Mouse (Mus musculus): ENCODE measurements at regions not wholly inside any gene's neighbourhood (a gene's known extent, or its start where the extent isn't known, plus 50 kb on each side); places are given as distances from the start of the nearest gene placed in this dataset.

DNA sequence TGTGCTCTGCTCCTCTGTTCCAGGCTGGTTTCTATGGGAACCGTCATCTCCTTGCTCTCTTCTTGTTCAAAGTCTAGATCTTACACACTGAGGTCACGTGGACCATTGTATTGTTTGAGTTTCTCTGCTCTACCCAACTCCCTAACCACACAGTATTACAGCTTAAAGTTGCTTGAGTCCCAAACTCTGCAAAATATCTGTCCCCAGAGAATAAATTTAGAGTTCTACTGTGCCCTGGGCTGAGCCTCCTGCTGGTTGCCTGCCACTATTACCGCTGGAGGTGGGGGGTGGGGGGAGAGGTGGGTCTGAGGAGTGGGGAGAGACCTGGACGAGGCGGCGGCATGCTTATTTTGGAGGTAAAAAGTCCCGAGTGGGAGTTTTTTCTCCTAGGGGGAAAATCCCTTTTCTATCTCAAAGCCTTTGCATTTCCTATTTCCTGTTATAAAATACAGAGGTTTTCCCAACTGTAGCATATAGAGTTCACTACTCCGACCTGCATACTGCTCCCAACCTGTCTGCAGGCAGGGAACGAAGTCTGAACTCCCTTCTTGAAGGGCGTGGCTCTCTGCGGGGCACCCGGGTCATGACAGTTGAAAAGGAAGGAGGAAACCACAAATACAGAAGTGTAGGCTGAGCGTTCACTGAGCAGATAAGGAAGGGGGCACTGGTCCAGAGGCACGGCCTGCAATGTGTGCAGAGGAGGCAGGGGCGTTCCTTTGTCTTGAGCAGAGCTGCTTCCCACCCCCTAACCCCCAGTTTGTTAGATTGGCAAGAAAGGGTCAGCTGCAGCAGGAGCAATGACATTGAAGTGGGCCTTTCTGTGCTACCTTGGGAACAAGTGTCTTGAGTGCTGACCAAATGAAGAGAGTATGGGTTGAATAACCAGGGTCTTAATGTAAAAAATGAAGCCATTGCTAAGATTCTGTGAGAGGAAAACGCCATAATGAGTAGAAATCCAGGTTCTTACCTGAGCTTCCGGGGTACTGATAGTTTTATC, 188.7 kb downstream of the Akap7 start:
- no peak for DNase-seq (ENCODE audit: low spot score)

DNA sequence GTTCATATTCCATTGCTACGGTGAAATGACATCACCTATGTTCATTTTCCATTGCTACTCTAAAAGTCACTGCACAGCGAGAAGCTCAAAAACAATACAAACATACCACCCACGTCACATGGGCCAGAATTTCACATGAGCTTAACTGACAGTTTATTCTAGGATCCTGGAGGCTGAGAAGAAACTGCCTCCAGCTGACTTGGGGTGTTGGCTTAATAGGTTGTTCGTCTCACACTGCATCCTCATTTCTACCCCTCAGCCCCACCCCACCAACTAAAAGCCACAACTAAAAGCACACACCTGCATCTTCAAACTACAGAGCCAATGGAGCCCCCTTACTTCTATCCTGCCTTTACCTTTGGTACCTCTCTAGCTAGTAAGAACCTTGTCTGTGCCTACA, 187.0 kb upstream of the Arg1 start:
- DNase-seq (ENCODE audit: low spot score), result no peak

DNA sequence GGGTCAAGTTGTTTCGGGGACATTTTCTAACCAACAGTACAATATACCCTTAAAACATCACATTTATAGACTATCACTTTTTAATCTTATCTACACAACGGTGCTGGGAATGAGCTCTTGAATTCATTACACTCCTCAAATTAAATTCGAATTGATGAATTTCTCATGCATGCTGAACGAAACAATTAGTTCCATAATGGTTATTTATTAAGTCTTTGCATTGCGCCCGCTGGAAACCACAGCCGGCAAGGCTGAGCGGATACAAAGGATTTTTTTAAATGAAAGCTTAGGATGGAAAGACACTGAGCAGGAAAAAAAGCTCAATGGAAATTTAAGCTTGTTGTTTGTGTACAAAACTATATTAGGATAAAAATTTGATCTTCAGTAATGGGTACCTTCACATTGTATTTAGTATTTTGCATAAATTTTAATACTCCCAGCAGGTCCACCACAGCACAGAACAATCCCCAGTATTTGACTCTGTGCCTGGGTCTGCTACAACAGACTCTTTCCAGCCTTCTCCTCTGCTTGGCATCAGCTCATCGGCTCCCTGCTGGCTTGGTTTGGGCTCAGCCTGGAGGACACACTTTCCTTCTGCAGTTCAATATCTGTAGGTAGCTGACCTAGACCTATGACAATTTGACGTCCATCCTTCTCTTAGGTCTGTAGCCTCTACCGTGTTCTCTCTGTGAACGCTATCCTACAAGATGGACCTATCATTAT, 185.3 kb upstream of the Arg1 start:
- no peak for DNase-seq (ENCODE audit: low spot score)

DNA sequence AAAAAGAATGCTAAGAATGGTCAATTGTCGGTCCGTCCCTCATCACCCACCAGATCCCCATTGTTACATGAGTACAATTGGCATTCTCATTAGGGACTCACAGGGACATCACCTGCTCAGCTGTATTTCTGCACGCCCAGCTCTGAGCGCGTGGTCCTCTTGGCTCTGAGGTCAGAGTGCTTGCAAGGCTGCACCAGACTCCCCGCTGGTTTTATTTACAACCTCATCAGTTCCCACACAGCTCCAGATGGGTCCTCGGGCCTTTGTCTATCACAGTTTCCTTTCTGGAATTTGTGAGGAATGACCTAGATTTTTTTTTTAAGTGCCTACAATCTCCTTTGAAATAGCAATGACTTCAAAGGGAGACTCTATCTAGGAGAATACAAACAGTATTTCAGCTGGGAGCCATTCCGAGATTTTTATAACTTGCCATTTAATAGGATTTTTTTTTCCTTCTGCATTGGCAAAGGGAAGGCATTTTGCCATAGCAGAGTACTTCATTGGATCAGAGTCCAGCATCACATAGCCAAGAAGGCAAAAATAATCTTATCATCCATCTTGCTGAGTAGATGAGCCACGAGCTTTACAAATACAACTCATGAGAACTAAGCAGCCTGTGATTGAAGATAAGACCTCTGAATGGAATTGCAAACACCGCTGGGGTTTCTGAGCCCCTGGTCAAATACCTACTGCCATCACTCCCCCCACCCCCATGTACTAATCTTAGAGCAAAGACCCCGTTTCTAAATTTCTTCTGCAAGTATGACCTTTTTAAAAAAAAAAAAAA, 184.5 kb upstream of the Arg1 start:
- DNase-seq (ENCODE audit: low spot score), result peak; percentile 14

DNA sequence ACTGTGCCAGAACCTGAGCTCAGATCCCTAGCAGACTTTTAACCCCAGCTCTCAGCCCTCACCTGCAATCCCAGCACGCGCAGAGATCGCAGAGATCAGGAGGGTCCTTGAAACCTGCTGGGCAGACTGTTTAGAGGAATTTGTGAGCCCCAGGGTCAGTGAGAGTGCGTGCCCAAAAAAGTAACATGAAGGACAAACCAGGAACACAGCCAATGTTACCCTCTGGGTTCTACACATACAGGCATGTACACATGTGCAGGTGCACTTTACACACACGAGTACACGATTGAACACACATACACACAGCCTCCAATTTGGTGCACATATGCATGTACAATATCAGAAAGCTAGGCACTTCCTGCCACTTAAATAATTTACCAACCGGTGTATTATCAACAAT, 183.9 kb upstream of the Arg1 start:
- no peak for DNase-seq (ENCODE audit: low spot score)

DNA sequence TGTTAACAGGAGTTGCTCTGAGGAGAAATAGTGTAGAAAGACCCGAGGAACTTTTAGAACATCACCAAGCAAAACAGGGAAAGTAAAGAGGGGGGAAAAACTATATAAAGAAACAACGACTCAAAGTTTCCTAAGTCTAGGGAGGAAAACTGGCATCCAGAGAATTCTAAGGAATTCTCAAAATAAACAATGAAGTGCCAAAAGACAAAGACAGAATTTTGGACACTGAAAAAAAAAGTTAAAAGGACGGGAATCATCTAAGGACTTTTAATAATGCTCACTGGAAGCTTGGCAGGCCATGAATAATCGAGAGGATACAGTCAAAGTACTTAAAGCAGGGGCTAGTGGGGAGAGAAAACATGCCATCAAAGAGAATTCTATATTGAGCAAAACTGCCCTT, 170.8 kb upstream of the Arg1 start:
- no peak for DNase-seq (ENCODE audit: low spot score)

DNA sequence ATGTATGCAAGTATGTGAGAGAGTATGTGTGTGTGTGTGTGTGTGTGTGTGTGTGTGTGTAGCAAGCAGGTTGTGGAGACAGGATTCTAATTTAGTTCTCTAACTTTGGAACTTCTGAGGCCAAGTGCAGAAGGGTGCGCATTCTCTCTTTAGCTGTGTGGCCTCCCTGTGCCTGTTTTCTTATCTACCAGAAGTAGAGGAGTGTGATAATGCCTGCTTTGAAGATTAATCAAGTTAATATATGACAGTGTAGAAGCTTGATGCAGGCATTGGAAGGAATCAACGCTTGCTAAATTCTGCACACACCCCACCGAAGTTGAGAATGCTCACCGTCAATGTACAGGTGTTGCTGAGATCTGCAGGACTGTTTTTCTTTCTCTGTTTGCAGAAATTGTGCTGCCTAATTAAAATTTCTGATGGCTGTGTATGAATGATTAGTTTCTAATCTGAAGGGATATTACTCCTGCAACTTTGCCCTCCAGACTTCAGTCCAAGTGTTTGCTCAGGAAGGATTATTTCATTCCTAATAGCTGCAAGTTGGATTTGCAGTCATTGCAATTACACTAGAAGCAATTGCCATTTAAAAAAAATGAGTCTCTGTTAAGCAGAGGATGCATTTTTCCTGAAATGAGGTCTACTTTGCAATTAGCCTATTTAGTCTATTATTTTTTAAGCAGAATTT, 162.6 kb upstream of the Arg1 start:
- DNase-seq (ENCODE audit: low spot score), result no peak

DNA sequence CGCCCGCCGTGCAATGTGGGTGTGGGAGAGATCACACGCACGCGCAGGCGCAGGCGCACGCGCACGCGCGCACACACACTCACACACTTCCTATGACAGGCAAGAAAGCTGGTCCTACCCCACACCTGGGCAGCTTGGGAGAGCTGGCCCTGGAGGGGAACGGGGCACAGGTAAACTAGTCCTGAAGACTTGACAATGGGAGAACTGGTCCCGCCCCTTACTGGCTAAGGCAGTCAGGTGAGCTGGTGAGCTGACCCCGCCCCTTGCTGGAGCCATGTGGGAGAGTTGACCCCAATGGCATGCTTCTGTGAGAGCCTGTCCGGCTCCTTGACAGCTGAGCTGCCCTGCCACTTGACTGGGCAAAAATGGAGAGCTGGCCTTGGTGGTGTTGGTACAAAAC, 159.5 kb upstream of the Arg1 start:
- DNase-seq (ENCODE audit: low spot score), result no peak

DNA sequence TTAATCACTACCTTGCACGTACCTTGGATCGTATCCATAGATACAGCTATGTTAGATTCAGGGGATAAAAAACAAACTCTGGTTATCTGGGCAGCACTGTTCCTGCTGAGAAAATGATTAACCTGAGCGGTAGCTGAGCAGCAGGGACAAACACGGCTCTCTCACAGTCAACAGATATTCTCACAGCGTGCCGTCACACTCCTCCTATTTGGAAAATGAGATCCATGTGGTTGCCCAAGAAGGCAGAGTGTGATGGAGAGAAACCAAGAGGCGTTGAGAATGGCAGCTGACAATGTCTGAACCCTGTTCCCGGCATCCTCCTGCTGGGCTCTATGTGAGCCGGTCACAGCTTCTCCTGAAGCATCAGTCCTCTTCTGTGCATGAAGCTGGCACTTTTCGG, 155.6 kb upstream of the Arg1 start:
- DNase-seq (ENCODE audit: low spot score), result no peak

DNA sequence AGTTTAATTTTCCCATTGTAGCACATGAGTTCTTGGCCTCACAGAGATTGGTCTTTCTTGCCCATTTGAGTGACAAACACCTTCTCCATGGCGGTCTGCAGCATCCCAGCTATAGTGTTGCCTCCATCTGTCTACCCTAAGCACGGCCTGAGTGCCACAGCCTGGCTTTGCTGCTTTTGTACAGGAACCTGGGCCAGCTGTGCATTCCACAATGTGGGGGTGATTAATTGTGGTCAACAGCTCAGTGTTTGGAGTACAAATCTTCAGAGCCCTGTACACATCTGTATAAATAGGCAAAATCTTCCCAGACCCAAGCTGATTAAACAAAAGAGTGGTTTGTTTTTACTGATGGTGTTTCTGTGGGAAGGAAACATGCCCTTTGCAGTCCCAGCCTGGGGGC, 145.3 kb upstream of the Arg1 start:
- DNase-seq (ENCODE audit: low spot score), result no peak

DNA sequence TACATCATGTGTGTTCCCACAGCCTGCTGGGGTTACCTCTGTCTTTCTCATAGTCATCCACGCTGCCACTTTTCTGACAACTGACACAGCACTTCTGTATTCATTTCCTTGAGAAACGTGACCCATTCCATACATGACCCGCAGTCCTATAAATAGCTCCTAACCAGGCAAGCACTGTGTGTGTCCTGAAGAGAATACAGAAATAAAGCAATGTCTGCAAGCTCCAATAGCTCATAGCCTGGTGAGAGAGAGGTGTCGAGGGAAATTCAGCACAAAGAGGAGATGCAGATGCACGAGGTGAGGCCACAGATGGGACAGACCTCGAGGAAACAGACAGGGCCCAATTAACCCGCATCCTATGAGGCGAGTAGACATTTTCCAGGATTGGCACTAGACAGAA, 141.0 kb upstream of the Arg1 start:
- no peak for DNase-seq (ENCODE audit: low spot score)

DNA sequence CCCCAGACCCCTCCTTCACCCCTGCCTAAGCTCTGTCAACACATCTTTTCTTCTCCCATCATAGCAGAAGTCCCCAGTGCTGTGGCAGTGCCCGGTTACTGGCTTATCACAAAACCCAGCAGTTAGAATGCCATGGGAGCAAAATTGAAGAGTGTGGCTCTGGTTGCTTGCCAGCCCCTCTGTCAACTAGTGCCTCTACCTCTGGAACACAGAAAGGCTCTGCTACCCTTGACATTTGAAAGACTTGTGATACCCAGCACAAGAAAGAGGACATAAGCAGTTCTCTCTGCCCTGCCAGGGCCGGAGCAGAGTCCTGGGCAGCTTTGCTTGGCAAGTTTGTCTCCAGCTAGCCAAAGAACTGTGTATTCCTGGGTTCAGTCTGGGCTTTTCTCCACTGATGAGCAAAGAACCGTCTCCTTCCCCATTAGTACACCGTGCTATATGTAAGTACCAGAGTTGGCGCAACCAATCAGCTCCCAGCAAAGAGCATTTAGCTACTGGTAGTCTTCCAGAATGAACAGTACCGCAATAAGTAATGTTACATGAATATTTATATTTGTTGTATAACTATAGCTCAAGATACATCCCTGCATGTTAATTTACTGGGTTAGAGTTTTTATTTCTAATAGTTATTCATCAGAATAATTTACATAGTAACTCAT, 137.5 kb upstream of the Arg1 start:
- DNase-seq (ENCODE audit: low spot score), result no peak

DNA sequence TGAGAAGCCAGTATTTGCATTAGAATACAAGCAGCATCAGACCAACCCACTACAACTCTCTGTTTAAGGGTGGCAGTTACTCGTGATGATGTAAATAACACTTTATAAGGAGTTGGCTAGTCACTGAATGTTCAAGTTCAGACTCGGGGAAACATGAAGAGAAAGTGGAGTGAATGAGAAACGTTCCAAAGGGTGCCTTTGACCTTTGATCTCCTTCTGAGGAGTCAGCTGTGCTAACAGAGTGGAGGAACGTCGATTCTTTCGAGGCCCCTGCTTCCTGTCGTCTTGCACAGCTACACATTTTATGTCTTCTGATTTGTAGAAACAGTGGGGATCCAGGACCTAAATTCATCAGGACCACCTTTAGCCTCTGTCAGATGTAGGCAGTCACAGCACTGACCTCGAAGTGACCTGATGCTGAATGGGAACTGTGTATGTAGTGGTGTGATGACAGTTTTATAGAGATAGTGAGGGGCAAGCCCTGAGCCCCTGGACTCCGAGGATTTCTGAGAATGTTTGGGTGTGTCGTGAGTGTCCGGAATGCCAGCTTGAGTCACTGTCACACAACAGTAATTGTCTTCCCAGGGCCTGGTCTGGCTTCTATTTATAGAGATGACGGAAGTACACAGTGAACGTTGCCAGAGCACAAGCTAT, 134.2 kb upstream of the Arg1 start:
- no peak for DNase-seq (ENCODE audit: low spot score)

DNA sequence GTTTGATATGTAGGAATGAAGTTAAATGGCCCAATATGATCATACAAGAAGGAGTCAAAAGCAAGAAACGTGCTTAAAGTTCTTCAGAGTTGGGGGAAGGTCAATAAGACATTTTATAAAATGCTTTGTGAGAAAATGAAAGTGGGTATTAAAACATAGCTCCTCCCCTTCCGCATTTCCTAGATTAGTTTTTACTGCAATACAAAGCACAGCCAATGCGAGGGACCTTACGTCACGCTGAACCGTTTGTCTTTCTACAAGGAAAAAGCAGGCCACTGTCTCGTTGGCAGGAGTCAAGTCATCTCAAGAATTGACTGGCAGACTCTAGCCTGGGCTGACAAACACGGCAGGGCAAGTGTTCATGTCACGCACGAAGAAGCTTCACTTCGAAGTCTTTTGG, 131.4 kb upstream of the Arg1 start:
- no peak for DNase-seq (ENCODE audit: low spot score)

DNA sequence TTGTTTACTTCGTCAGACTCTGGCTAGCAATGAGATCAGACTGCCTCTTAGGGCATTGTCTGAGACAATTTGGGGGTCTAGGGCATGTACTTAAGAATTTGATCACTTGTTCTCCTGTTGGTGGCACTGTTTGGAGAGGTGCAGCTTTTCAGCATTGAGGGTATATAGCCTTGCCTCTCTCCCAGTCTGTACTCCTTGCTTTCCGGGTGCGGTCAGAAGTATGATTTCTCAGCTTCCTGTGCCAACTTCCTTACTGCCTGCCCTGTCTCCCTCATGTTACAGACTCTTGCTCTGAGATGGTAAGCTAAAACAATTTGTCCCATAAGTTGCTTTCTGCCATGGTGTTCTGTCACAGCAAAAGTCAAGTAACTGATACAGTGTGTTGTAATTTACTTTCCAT, 124.7 kb upstream of the Arg1 start:
- no peak for DNase-seq (ENCODE audit: low spot score)

DNA sequence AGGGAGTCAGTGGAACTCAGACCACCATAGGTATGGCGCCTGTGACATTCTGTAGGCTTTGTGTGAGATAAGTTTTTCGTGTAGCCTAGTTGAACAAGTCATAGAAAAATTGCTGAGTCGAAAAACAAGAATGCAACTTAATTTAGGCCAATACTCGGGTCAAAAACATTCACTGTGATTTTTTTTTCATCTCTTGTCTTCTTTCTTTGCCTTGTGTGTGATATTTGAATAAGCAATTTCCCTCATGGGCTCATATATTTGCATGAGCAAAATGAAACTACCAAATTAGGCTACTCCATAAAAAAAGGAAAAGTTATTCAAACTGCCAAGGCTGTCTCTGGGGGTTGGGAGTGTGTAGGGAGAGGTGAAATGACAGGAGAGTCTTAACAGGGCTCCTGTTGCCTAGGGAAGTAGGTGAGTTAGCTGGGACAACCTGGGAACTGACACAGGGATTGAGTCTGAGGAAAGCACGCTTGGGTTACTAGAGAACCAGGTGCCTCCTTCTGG, 124.1 kb upstream of the Arg1 start:
- no peak for DNase-seq (ENCODE audit: low spot score)

DNA sequence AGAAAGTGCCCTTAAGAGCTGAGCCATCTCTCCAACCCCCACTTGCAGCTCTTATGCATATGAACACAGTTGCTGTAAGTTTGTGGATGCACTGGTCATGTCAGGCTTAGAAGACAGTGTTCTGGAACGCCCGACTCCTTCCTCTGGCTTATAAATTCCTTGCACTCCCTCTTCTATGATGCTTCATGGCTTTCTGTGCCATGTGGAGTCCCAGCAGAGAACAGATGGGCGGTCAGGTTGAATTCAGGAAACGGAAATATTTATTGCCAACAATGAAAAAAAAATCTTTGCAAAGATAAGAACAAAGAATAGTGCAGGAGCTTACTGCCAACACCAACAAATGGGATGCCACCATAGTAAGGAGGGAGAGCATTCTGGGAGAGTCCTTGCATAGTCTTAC, 113.9 kb upstream of the Arg1 start:
- no peak for DNase-seq (ENCODE audit: low spot score)

DNA sequence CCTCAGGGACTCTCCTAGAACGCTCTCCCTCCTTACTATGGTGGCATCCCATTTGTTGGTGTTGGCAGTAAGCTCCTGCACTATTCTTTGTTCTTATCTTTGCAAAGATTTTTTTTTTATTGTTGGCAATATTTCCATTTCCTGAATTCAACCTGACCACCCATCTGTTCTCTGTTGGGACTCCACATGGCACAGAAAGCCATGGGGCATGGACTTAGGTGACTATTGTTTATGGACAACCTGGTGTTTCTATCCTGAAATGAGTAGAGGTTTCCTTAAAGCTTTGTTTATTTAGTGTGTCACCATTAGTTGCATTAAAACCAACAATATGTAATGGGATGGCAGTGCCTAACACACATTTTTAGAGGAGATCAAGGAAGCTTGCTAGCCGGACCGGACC, 112.6 kb upstream of the Arg1 start:
- DNase-seq (ENCODE audit: low spot score), result no peak

DNA sequence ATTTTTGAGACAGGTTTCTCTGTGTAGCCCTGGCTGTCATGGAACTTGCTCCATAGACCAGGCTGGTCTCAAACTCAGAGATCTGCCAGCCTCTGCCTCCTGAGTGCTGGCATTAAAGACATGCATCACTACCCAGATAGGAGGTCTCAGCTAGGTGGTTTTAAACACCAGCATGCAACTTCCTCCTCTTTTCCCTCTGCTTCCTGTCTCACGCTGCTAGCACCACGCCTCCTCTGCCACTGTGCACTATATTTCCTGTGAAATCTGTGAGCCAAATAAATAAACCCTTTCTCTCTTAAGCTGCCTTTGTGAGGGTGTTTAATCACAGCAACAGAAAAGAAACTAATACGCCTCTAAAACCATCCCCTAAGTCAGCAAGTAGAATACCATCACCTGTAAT, 109.6 kb upstream of the Arg1 start:
- no peak for DNase-seq (ENCODE audit: low spot score)

DNA sequence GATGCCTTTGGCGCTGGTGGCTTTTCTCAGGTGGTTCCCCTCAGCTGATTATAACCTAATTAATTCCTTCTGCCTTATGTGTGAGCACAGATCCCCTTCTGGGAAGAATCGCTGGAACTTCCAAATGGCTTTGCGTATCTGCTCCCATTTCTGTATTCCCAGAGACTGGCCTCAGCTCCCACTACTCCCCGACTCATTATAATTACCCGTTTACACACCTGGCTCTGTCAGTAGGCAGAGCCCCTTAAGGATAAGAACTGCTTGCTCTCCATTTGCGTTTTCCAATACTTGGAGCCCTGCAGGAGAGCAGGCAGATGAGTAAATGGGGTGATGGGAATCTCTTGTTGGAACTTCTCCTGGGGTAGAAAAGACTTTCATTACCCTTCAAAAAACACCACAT, 108.1 kb upstream of the Arg1 start:
- DNase-seq (ENCODE audit: low spot score), result no peak

DNA sequence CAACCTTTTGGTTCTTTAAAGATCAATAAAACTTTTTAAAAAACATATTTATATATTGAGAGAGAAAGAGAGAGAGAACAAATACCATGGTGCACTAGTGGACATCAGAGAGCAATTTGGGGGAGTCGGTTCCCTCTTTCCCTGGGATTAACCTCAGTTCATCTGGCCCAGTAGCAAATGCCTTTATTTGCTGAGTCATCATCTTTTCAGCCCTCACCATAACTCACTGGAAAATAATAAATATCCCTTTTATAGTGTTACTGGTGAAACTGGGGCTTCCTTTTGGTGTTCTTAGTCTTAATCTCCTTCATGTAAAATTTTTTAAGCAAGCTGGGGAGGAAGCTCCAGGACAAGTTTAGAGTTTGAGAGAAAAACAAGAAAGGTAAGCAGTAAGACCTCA, 105.3 kb upstream of the Arg1 start:
- no peak for DNase-seq (ENCODE audit: low spot score)

Data from left cerebral cortex, adult 11 months (tissue).